Mouse (Mus musculus) forebrain, embryonic 14.5 days (tissue): Measurements from ENCODE around the gene Arid1b. TPM values are rescaled to one million over a fixed set of nuclear protein-coding genes. Genes with fewer than 3 reads are reported as not detected.

ENCODE experiments used
- ATAC-seq: fragments of 200-750 bp; cut with Nextera tagmentation; 2 replicates; pipeline ENCODE4 v1.8.0; 2017; ENCODE audit warnings: mild to moderate bottlenecking, moderate library complexity
- DNase-seq: peaks from one replicate; pipeline ENCODE4 v3.0.0-alpha.2; 2015; ENCODE audit warnings: low spot score
- H3K27ac ChIP-seq: fragments of 300-500 bp; sonication (generic); 2 replicates; pipeline ENCODE4 v1.5.1; 2014; ENCODE audit warnings: low read depth, mild to moderate bottlenecking, control low read depth, low read length, moderate library complexity
- H3K27me3 ChIP-seq: fragments of 300-500 bp; sonication (generic); replicated peaks from 2 replicates; pipeline ENCODE4 v1.6.1; 2014; ENCODE audit warnings: low read length, control low read depth, mixed read lengths; ENCODE audit not compliant: control insufficient read depth, insufficient read depth
- H3K36me3 ChIP-seq: fragments of 300-500 bp; sonication (generic); 2 replicates; pipeline ENCODE4 v1.6.1; 2014; ENCODE audit warnings: low read length, control low read depth; ENCODE audit not compliant: control insufficient read depth, insufficient read depth
- H3K4me1 ChIP-seq: fragments of 300-500 bp; sonication (generic); 2 replicates; pipeline ENCODE4 v1.6.1; 2014; ENCODE audit warnings: antibody characterized with exemption, low read length, control low read depth; ENCODE audit not compliant: control insufficient read depth, insufficient read depth
- H3K4me2 ChIP-seq: fragments of 300-500 bp; sonication (generic); 2 replicates; pipeline ENCODE4 v1.6.1; 2014; ENCODE audit warnings: mild to moderate bottlenecking, control low read depth, low read length
- H3K4me3 ChIP-seq: fragments of 300-500 bp; sonication (generic); 2 replicates; pipeline ENCODE4 v1.5.1; 2014; ENCODE audit warnings: low read depth, low read length, control low read depth
- H3K9ac ChIP-seq: fragments of 300-500 bp; sonication (generic); 2 replicates; pipeline ENCODE4 v1.6.1; 2014; ENCODE audit warnings: mild to moderate bottlenecking, low read length, control low read depth, moderate library complexity
- H3K9me3 ChIP-seq: fragments of 300-500 bp; sonication (generic); replicated peaks from 2 replicates; pipeline ENCODE4 v1.6.1; 2016; ENCODE audit warnings: low read length, control low read depth, mixed read lengths; ENCODE audit not compliant: control insufficient read depth
- WGBS: fragments of 180-500 bp; shearing (Covaris S2); extraction: QIAGEN DNeasy Blood & Tissue Kit; methylation state at CpG from one replicate; pipeline ENCODE4 v1.1.7; 2014; 5-methylcytosine and 5-hydroxymethylcytosine counted together
- polyA plus RNA-seq: library from polyadenylated mRNA; unstranded; fragments of >200 nt; fragmentation: Nextera tagmentation; extraction: Ambion mirVana; gene quantifications from 2 replicates; pipeline ENCODE4 v1.2.1, GENCODE M21; 2014

Gene Arid1b
- polyA plus RNA-seq, 1 experiment from 2014 or later = 11.1 TPM

DNA sequence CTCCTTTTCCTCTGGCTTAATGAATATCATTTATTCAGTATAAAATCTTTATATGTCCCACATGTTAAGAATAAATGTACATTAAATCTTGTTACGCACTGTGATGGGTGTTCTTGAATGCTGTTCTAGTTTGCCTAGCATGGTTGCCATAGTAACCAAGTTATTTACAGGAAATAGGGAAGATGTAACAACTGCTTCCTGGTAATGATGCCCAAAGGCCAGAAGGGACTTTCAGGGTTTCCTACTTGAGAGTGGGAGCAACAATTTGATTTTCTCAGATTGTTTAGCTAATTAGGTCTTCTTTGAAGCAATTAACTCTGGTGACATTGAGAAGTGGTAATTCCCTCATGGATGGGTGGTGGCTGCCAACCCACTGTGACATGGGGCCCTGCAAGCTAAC, 350.3 kb downstream of the Arid1b start:
- Histone ChIP-seq H3K9ac (no peak overlapping the region), H3K27ac (no peak overlapping the region), H3K4me3 (no peak overlapping the region), H3K9me3 (no peaks in the 10 kb centered on the region), H3K27me3 (no peaks in the 10 kb centered on the region), H3K4me2 (no peak overlapping the region), H3K4me1 (no peaks in the 10 kb centered on the region), H3K36me3 (peaks cover 51% of the 10 kb centered on the region)
- 82% methylated on average over 1 of the region's 1 CpGs for WGBS
- ATAC-seq (no peak), DNase-seq (peak; percentile 55)

DNA sequence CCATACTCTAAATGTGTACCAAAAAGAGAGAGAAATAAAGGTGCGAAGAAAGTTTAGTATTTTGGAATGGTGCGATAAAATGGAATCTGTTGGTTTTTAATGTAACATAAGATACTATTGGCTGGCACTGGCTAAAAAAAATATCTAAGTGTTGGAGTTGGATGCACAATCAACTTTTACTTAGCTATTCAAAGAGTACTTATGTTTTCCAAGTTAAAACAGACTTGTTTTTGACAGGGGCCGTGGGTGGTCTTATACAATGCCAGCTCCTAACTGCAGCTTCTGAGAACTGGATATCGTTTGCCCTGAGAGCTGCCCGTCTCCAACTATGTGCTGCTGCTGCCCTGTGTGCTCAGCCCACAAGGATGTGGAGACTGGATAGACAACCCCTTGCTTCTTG, 351.7 kb downstream of the Arid1b start:
- no peaks in the 10 kb centered on the region for H3K27me3 ChIP-seq
- no peak overlapping the region for H3K4me3 ChIP-seq
- 74% methylated on average over 5 of the region's 5 CpGs for WGBS
- H3K9ac ChIP-seq = no peak overlapping the region
- ATAC-seq = no peak
- H3K4me2 ChIP-seq = no peak overlapping the region
- peaks cover 38% of the 10 kb centered on the region for H3K36me3 ChIP-seq
- no peak overlapping the region for H3K27ac ChIP-seq
- DNase-seq = no peak
- no peaks in the 10 kb centered on the region for H3K9me3 ChIP-seq
- H3K4me1 ChIP-seq = no peaks in the 10 kb centered on the region

DNA sequence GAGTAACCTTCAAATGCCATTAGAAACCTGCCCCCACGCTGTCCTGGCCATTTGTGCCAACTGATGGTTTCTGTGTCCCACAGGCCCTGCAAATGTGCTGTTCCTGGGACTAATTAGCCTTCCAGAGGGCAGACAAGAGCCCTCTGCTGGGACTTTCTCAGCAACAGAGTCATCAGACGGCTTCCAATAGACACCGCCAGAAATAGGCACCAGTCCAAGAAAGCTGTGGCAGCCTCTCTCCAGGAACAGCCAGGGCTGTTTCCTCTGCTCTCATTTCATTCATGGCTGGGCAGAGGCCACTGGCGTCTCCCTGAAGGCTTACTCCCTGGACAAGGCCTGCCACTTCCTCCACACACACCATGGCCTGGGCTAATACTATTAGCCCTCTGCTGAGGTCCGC, 358.8 kb downstream of the Arid1b start:
- peak; percentile 60; the same call in 1 of the 2 replicates for ATAC-seq

DNA sequence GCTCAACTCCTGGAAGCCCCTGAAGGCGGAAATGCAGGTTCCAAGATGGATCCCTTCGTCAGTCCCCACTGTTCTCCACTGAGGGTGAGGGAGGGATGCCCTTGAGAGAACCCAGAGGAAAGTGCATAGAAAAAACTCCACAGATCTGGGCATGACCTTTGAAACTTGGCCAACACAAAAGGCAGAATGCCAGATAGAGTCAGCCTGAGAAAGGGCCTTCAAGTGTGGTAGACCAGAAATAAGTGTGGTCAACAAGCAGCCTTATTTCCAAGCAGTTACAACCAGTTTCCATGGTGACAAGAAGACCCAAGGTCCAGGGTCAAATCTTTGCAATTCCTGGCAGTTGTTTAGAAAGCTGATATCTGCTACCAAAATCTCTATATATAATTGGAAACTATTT, 366.6 kb downstream of the Arid1b start:
- WGBS = 62% methylated on average over 2 of the region's 2 CpGs
- Histone ChIP-seq H3K36me3 (no peaks in the 10 kb centered on the region), H3K9ac (no peak overlapping the region), H3K9me3 (no peaks in the 10 kb centered on the region), H3K4me2 (no peak overlapping the region), H3K27ac (no peak overlapping the region), H3K27me3 (no peaks in the 10 kb centered on the region), H3K4me1 (no peaks in the 10 kb centered on the region), H3K4me3 (no peak overlapping the region)
- ATAC-seq = no peak
- DNase-seq = no peak

More for the DNA sequence above, 358.8 kb downstream of the Arid1b start:
- no peak overlapping the region for H3K27ac ChIP-seq
- H3K36me3 ChIP-seq = no peaks in the 10 kb centered on the region
- 34% methylated on average over 5 of the region's 5 CpGs for WGBS
- DNase-seq = peak; percentile 86
- no peak overlapping the region for H3K4me3 ChIP-seq
- no peak overlapping the region for H3K9ac ChIP-seq
- H3K4me1 ChIP-seq = 0 out of 2 replicates have a peak, but pooled peaks cover 8% of the 10 kb centered on the region
- no peaks in the 10 kb centered on the region for H3K27me3 ChIP-seq
- H3K4me2 ChIP-seq = no peak overlapping the region
- H3K9me3 ChIP-seq = no peaks in the 10 kb centered on the region

DNA sequence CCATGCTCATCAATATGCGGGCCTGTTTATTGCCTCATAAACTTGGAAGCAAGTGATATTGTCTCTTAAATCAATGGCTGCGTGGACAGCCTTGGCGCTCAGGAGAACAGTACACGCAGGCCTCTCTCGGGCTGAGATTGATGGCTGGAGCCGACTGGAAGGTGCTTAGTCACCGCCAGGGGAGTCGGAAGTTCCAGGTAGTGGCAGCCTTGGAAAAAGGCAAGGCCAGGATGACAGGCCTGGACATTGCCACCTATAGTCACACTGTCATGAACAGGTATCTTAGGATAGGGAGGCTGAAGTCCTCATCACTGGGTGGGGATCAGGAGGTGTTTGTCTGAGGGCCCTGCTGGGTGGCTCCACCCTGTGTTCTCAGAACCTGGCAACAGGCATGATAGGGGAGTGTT, 371.9 kb downstream of the Arid1b start:
- Histone ChIP-seq H3K9me3 (no peaks in the 10 kb centered on the region), H3K4me3 (no peak overlapping the region), H3K4me2 (no peak overlapping the region), H3K27ac (no peak overlapping the region), H3K36me3 (no peaks in the 10 kb centered on the region), H3K9ac (no peak overlapping the region), H3K4me1 (no peaks in the 10 kb centered on the region), H3K27me3 (no peaks in the 10 kb centered on the region)
- WGBS = 75% methylated on average over 8 of the region's 8 CpGs
- no peak for ATAC-seq
- DNase-seq = no peak

DNA sequence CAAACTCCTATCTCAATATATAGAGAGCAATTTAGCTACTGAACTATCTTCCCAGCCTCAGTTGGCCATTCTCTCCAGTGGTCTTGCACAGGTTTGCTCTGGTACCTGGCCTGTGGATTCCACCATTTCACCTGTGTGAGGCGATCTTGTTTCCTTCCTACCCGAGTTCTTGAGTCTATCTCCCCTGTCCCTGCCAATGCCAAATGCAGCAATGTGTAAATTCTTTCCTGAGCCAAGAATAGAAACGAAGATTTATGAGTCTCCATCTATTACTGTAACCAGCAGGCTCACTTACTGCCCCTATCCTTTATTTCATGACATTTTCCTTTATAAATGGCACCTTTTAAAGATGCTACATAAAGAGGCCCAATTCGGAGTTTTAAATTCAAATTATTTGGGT, 376.9 kb downstream of the Arid1b start:
- WGBS = 65% methylated on average over 4 of the region's 4 CpGs
- H3K4me1 ChIP-seq = no peaks in the 10 kb centered on the region
- no peaks in the 10 kb centered on the region for H3K27me3 ChIP-seq
- H3K27ac ChIP-seq = no peak overlapping the region
- H3K9me3 ChIP-seq = no peaks in the 10 kb centered on the region
- no peak overlapping the region for H3K4me3 ChIP-seq
- H3K36me3 ChIP-seq = no peaks in the 10 kb centered on the region
- no peak overlapping the region for H3K9ac ChIP-seq
- no peak overlapping the region for H3K4me2 ChIP-seq
- ATAC-seq (no peak), DNase-seq (no peak)

GRCm38 (mm10) chr17:5371521-5371920, 377.4 kb downstream of the Arid1b start:
- Histone ChIP-seq H3K27me3 (no peaks in the 10 kb centered on the region), H3K9ac (no peak overlapping the region), H3K4me2 (no peak overlapping the region), H3K36me3 (no peaks in the 10 kb centered on the region), H3K4me3 (no peak overlapping the region), H3K4me1 (no peaks in the 10 kb centered on the region), H3K27ac (no peak overlapping the region), H3K9me3 (no peaks in the 10 kb centered on the region)
- ATAC-seq (no peak), DNase-seq (no peak)
- WGBS = 70% methylated on average over 7 of the region's 7 CpGs

DNA sequence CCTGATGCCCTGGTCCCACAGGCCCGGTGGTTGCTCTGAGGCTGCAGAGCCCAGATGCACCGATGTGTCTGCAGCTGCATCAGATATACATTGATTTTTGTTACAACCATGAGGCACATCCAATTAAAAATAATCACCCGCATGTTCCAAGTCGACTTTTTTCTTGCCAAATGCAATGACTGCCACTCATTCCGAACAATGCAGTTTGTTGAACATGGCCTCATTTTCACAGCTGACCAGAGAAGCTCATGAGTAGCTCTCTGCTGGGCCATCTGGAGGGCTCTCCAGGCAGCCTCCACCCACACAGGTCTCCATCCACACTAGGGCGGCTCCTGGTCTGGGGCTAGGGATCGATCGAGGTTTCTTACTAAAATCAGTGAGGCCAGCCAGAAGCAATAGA, 378.8 kb downstream of the Arid1b start:
- ATAC-seq (peak; percentile 48), DNase-seq (peak; percentile 36)
- no peaks in the 10 kb centered on the region for H3K36me3 ChIP-seq
- WGBS = 72% methylated on average over 8 of the region's 8 CpGs
- H3K4me1 ChIP-seq = peaks cover 10% of the 10 kb centered on the region; the same call in 1 of the 2 replicates
- no peaks in the 10 kb centered on the region for H3K27me3 ChIP-seq
- H3K9ac ChIP-seq = no peak overlapping the region
- no peak overlapping the region for H3K27ac ChIP-seq
- no peaks in the 10 kb centered on the region for H3K9me3 ChIP-seq
- no peak overlapping the region for H3K4me3 ChIP-seq
- H3K4me2 ChIP-seq = no peak overlapping the region

- WGBS = 30% methylated on average over 11 of the region's 11 CpGs
- H3K27me3 ChIP-seq = no peaks in the 10 kb centered on the region
- DNase-seq = peak; percentile 51
Measured at GRCm38 (mm10) chr17:5377151-5377929, 383.2 kb downstream of the Arid1b start.

More at GRCm38 (mm10) chr17:5377151-5377929, 383.2 kb downstream of the Arid1b start:
- peak overlapping the region; percentile 9; the same call in 1 of the 2 replicates for H3K4me2 ChIP-seq
- no peaks in the 10 kb centered on the region for H3K9me3 ChIP-seq
- peak; percentile 79 for ATAC-seq
- no peak overlapping the region; the same call in 1 of the 2 replicates for H3K27ac ChIP-seq
- H3K4me3 ChIP-seq = no peak overlapping the region
- no peaks in the 10 kb centered on the region for H3K36me3 ChIP-seq
- 0 out of 2 replicates have a peak overlapping the region, but pooled peaks have one; percentile 8 for H3K9ac ChIP-seq
- peaks cover 10% of the 10 kb centered on the region; the same call in 1 of the 2 replicates for H3K4me1 ChIP-seq
